Mouse (Mus musculus) heart, embryonic 12.5 days (tissue): ENCODE results near the gene Birc6. TPM values are rescaled to one million over a fixed set of nuclear protein-coding genes. Genes with fewer than 3 reads are reported as not detected.

Source experiments
- ATAC-seq: fragments of 200-750 bp; cut with Nextera tagmentation; 2 replicates; pipeline ENCODE4 v1.8.0; 2017; ENCODE audit warnings: moderate TSS enrichment, moderate library complexity; ENCODE audit not compliant: insufficient number of reproducible peaks, low FRiP score
- H3K27ac ChIP-seq: fragments of 300-500 bp; sonication (generic); 2 replicates; pipeline ENCODE4 v1.5.1; 2016; ENCODE audit warnings: mild to moderate bottlenecking, moderate library complexity; ENCODE audit not compliant: poor library complexity, severe bottlenecking
- H3K27me3 ChIP-seq: fragments of 300-500 bp; sonication (generic); replicated peaks from 2 replicates; pipeline ENCODE4 v1.6.1; 2016; ENCODE audit warnings: mild to moderate bottlenecking, moderate library complexity
- H3K36me3 ChIP-seq: fragments of 300-500 bp; sonication (generic); 2 replicates; pipeline ENCODE4 v1.6.1; 2016; ENCODE audit warnings: mild to moderate bottlenecking, moderate library complexity
- H3K4me1 ChIP-seq: fragments of 300-500 bp; sonication (generic); replicated peaks from 2 replicates; pipeline ENCODE4 v1.6.1; 2016; ENCODE audit warnings: mild to moderate bottlenecking
- H3K4me2 ChIP-seq: fragments of 300-500 bp; sonication (generic); 2 replicates; pipeline ENCODE4 v1.6.1; 2016; ENCODE audit warnings: mild to moderate bottlenecking, moderate library complexity
- H3K4me3 ChIP-seq: fragments of 300-500 bp; sonication (generic); 2 replicates; pipeline ENCODE4 v1.5.1; 2016; ENCODE audit warnings: mild to moderate bottlenecking
- H3K9ac ChIP-seq: fragments of 300-500 bp; sonication (generic); 2 replicates; pipeline ENCODE4 v1.6.1; 2016; ENCODE audit warnings: mild to moderate bottlenecking, moderate library complexity
- H3K9me3 ChIP-seq: fragments of 300-500 bp; sonication (generic); replicated peaks from 2 replicates; pipeline ENCODE4 v1.6.1; 2016; ENCODE audit warnings: mild to moderate bottlenecking, moderate library complexity
- WGBS: fragments of 180-500 bp; shearing (Covaris S2); methylation state at CpG from one replicate; pipeline ENCODE4 v1.1.7; 2016; 5-methylcytosine and 5-hydroxymethylcytosine counted together
- polyA plus RNA-seq: library from polyadenylated mRNA; unstranded; fragments of >200 nt; fragmentation: Nextera tagmentation; extraction: Ambion mirVana; gene quantifications from 2 replicates; pipeline ENCODE4 v1.2.1, GENCODE M21; 2016

Gene Birc6
- polyA plus RNA-seq, 1 experiment from 2014 or later = 76.3 TPM

DNA sequence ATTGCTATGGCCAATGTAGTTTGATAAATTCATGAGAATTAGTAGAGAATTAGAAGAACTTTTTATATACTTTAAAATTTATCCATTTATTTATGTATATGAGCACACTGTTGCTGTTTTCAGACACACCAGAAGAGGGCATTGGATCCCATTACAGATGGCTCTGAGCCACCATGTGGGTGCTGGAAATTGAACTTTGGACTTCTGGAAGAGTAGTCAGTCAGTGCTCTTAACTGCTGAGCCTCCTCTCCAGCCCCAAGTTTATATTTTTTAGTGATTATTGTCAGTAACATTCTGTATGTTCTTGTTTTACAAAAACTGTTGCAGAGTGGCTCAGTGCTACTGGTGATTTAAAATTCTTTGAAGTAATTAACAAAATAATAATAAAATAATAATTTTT lies 36.1 kb downstream of the Birc6 start:
- no peak overlapping the region for H3K4me2 ChIP-seq
- no peaks in the 10 kb centered on the region for H3K27me3 ChIP-seq
- ATAC-seq = no peak
- no peak overlapping the region for H3K27ac ChIP-seq
- peaks cover 43% of the 10 kb centered on the region for H3K36me3 ChIP-seq
- H3K9ac ChIP-seq = no peak overlapping the region
- no peak overlapping the region for H3K4me3 ChIP-seq
- H3K9me3 ChIP-seq = no peaks in the 10 kb centered on the region
- no peaks in the 10 kb centered on the region for H3K4me1 ChIP-seq

DNA sequence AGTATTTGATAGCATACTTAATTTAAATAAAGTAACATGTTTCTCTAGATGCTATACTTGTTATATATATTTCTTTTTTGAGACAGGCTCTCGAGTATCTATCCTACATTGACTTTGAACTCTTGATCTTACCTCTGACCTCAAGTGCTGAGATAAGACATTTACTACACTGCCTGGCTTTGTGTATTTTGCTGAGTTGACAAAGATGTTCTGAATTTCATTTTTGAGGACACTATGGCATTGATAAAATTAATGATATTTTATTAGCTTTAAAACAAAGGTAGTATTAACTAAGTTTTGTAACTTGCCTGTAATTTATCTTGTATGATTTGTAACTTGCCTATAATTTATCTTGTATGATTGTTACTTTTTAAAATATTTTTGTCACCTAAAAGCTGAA lies 41.1 kb downstream of the Birc6 start:
- H3K4me2 ChIP-seq = no peak overlapping the region
- H3K27ac ChIP-seq = no peak overlapping the region
- H3K9me3 ChIP-seq = no peaks in the 10 kb centered on the region
- H3K9ac ChIP-seq = no peak overlapping the region
- no peak overlapping the region for H3K4me3 ChIP-seq
- H3K4me1 ChIP-seq = no peaks in the 10 kb centered on the region
- 74% methylated on average over 1 of the region's 1 CpGs for WGBS
- no peak for ATAC-seq
- peaks cover 20% of the 10 kb centered on the region for H3K36me3 ChIP-seq
- no peaks in the 10 kb centered on the region for H3K27me3 ChIP-seq

- Histone ChIP-seq H3K4me1 (no peaks in the 10 kb centered on the region), H3K9ac (no peak overlapping the region), H3K27ac (no peak overlapping the region), H3K4me2 (no peak overlapping the region), H3K4me3 (no peak overlapping the region), H3K36me3 (peaks cover 24% of the 10 kb centered on the region), H3K27me3 (no peaks in the 10 kb centered on the region), H3K9me3 (no peaks in the 10 kb centered on the region)
- WGBS = 73% methylated on average over 1 of the region's 1 CpGs
- no peak for ATAC-seq
Measured at GRCm38 (mm10) chr17:74570585-74570984, 42.5 kb downstream of the Birc6 start.

- no peak overlapping the region for H3K27ac ChIP-seq
- peaks cover 42% of the 10 kb centered on the region for H3K36me3 ChIP-seq
- H3K27me3 ChIP-seq = no peaks in the 10 kb centered on the region
- H3K4me1 ChIP-seq = peaks cover 3% of the 10 kb centered on the region; the same call in 1 of the 2 replicates
- H3K9ac ChIP-seq = no peak overlapping the region
- 62% methylated on average over 5 of the region's 5 CpGs for WGBS
- no peaks in the 10 kb centered on the region for H3K9me3 ChIP-seq
- no peak overlapping the region for H3K4me2 ChIP-seq
- no peak overlapping the region for H3K4me3 ChIP-seq
- ATAC-seq = no peak
Measured at GRCm38 (mm10) chr17:74577173-74577572, 49.1 kb downstream of the Birc6 start.

- Histone ChIP-seq H3K9me3 (no peaks in the 10 kb centered on the region), H3K4me1 (peaks cover 12% of the 10 kb centered on the region), H3K36me3 (peaks cover 39% of the 10 kb centered on the region), H3K9ac (no peak overlapping the region), H3K4me3 (no peak overlapping the region), H3K27me3 (no peaks in the 10 kb centered on the region), H3K4me2 (no peak overlapping the region), H3K27ac (no peak overlapping the region)
- ATAC-seq = no peak
- WGBS = 94% methylated on average over 7 of the region's 7 CpGs
Measured at GRCm38 (mm10) chr17:74579586-74579985, 51.5 kb downstream of the Birc6 start.

GRCm38 (mm10) chr17:74580738-74581137 lies 52.6 kb downstream of the Birc6 start:
- H3K4me3 ChIP-seq = no peak overlapping the region
- H3K36me3 ChIP-seq = peaks cover 35% of the 10 kb centered on the region
- WGBS = 79% methylated on average over 1 of the region's 1 CpGs
- H3K4me2 ChIP-seq = no peak overlapping the region
- no peak for ATAC-seq
- peaks cover 12% of the 10 kb centered on the region for H3K4me1 ChIP-seq
- H3K27ac ChIP-seq = no peak overlapping the region
- no peak overlapping the region for H3K9ac ChIP-seq
- no peaks in the 10 kb centered on the region for H3K9me3 ChIP-seq
- H3K27me3 ChIP-seq = no peaks in the 10 kb centered on the region

DNA sequence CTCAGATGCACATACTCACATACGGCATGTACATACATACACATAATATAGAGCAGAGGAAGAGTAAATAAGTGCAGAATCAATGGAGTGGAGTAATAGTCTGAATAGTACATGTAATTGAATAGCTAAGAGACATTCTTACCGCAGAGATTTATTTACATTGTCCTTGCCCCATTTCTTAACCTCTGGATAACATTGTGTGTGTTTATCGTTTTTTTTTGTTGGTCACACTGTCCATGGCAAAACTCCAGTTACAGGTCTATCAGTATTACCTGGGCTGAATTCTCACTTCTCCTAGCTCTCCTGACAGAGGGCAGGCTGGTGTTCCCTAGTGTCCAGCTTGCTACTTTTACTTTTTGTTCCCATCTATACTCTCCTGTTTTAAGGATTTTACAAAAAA lies 58.7 kb downstream of the Birc6 start:
- WGBS = 95% methylated on average over 3 of the region's 3 CpGs
- Histone ChIP-seq H3K36me3 (peaks cover 25% of the 10 kb centered on the region), H3K27ac (no peak overlapping the region), H3K4me1 (peaks cover 9% of the 10 kb centered on the region), H3K27me3 (no peaks in the 10 kb centered on the region), H3K4me2 (no peak overlapping the region), H3K9me3 (no peaks in the 10 kb centered on the region), H3K4me3 (no peak overlapping the region), H3K9ac (no peak overlapping the region)
- no peak for ATAC-seq

DNA sequence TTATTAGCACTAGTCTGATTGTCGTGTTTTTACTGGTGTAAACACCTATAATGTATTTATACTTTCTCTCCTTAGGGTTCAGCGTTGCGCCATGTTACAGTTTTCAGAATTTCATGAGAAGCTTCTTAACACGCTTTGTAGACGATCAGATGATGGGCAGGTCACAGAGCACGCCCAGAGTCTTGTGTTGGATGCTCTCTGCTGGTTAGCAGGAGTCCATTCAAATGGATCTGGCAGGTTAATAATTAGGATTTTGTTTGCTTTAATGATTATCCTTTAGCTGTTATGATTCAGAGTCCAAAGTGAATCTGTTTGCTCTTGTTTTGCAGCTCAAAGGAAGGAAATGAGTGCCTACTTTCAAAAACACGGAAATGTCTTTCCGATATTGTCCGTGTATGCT lies 70.8 kb downstream of the Birc6 start:
- Histone ChIP-seq H3K4me2 (no peak overlapping the region), H3K4me3 (no peak overlapping the region), H3K27me3 (no peaks in the 10 kb centered on the region), H3K36me3 (peaks cover 54% of the 10 kb centered on the region), H3K9me3 (no peaks in the 10 kb centered on the region), H3K4me1 (no peaks in the 10 kb centered on the region), H3K9ac (no peak overlapping the region), H3K27ac (no peak overlapping the region)
- 95% methylated on average over 9 of the region's 9 CpGs for whole genome bisulfite sequencing
- no peak for ATAC-seq

DNA sequence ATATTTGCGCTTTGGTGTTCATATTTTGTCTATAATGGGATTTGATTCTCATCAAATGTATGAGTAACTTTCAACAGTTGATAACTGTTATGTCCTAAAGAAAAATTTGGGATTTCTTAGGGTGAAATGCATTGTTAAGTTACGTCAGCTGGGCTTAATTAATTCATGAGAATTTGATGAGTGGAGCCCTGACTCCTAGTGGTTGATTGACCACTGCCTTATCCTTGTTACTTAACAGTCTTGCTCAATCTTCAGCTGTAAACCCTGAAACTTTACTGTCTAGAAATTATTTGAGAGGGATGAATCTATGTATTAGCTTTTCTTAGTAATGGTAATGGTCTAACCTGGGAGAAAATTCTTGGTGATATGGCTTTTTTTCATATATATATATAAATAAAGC lies 71.3 kb downstream of the Birc6 start:
- H3K9ac ChIP-seq = no peak overlapping the region
- H3K4me3 ChIP-seq = no peak overlapping the region
- no peaks in the 10 kb centered on the region for H3K9me3 ChIP-seq
- WGBS = 93% methylated on average over 2 of the region's 2 CpGs
- H3K27ac ChIP-seq = no peak overlapping the region
- no peak for ATAC-seq
- H3K36me3 ChIP-seq = peaks cover 54% of the 10 kb centered on the region
- H3K4me1 ChIP-seq = no peaks in the 10 kb centered on the region
- no peak overlapping the region for H3K4me2 ChIP-seq
- no peaks in the 10 kb centered on the region for H3K27me3 ChIP-seq

DNA sequence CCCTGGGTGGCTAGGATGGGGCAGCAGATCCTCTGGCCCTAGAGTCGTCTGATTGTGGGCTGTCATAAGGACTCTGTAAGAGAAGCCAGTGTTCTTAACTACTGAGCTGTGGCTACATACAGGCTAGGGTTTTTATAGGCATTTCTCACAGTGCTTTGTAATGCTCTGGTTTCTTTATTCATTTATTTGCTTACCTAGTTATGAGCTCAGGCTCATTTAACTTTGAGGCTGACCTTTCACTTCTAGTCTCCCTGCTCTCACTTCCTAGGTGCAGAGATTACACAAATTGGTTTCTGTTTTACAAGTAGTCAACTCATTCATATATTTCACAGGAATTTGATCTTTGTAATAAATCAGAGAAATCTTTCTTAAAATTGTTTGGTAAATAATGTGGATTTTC lies 73.1 kb downstream of the Birc6 start:
- no peaks in the 10 kb centered on the region for H3K4me1 ChIP-seq
- H3K4me3 ChIP-seq = no peak overlapping the region
- no peak overlapping the region for H3K9ac ChIP-seq
- no peak overlapping the region for H3K27ac ChIP-seq
- peaks cover 54% of the 10 kb centered on the region for H3K36me3 ChIP-seq
- 67% methylated on average over 1 of the region's 1 CpGs for WGBS
- no peak for ATAC-seq
- H3K9me3 ChIP-seq = no peaks in the 10 kb centered on the region
- H3K4me2 ChIP-seq = no peak overlapping the region
- no peaks in the 10 kb centered on the region for H3K27me3 ChIP-seq

- Histone ChIP-seq H3K4me3 (no peak overlapping the region), H3K4me1 (no peaks in the 10 kb centered on the region), H3K9ac (no peak overlapping the region), H3K27me3 (no peaks in the 10 kb centered on the region), H3K9me3 (no peaks in the 10 kb centered on the region), H3K27ac (no peak overlapping the region), H3K4me2 (no peak overlapping the region), H3K36me3 (peaks cover 49% of the 10 kb centered on the region)
- 78% methylated on average over 3 of the region's 3 CpGs for WGBS
- ATAC-seq = no peak
Measured at GRCm38 (mm10) chr17:74630798-74631197, 102.7 kb downstream of the Birc6 start.

DNA sequence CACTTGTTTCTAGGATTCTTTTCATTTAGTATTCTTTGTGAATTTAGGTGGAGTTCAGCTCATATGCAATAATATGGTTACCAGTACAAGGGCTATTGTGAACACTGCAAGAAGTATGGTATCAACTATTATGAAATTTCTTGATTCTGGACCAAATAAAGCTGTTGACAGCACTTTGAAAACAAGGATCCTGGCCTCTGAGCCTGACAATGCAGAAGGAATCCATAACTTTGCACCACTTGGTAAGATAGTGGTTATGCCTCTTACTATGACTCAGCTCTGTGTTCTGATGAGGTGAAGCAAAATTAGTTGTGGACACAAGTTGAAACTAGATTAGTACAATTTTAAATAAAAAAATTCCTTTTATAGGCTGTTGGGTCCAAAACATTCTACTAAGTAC lies 114.3 kb downstream of the Birc6 start:
- no peak for ATAC-seq
- Histone ChIP-seq H3K9ac (no peak overlapping the region), H3K9me3 (no peaks in the 10 kb centered on the region), H3K36me3 (peaks cover 64% of the 10 kb centered on the region), H3K4me1 (no peaks in the 10 kb centered on the region), H3K4me3 (no peak overlapping the region), H3K27ac (no peak overlapping the region), H3K27me3 (no peaks in the 10 kb centered on the region), H3K4me2 (no peak overlapping the region)
